Mouse (Mus musculus): ENCODE data around the gene Ramp2.

- TF ChIP-seq POLR2A (IDR thresholded peaks at IDR 0.05; ENCODE audit: low read depth, low read length) (no peak), CTCF (IDR thresholded peaks at IDR 0.05; ENCODE audit: extremely low read depth, insufficient read length, insufficient replicate concordance, low read depth, low read length) (peak; percentile 67; the same call in 1 of the 2 replicates)
Observed at GRCm38 (mm10) chr11:101200986-101201385, 44.8 kb upstream of the Ramp2 start.
